Mouse (Mus musculus): Measurements from ENCODE around the gene Rflnb.

Rflnb gene

DNA sequence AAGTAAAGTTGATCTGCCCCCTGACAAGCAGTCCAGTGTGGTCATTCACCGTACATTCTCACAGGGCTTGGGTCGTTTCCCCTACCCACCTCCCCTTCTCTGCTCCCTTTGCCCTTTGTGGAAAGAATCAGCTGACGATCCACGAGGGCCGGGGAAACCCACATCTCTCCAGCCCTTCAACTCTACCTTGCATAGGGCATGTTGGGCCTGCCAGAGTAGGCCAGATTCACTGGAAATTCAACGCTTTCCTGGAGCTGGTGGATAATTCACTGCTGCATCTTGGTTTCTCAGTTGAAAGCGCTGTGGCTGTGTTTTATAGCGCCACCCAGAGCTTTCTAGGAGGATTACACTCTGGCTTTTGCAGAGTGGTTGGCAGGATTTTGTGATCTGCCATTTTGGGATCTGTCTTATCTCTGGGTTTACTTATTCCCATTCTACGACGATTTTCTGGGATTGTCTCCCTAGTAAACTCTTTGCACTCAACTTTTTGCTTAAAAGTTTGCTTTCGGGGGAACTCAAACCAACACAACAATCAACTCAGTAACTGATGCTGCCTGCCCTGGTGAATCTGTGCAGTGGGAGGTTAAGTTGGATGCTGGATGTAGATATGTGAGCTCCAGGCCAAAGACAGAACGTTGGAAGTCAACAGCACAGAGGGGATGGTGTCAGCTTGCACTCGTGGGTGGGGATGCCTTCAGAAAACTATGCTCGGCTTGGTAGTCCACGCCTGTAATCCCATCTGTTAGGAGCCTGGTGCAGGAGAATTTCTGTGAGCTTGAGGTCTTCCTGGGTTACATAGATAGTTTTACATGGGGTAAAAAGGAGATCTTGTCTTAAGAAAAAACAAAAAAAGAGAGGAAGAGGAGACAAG is 36.4 kb downstream of the Rflnb start:
- DNase-seq (ENCODE audit: low read depth): no peak

DNA sequence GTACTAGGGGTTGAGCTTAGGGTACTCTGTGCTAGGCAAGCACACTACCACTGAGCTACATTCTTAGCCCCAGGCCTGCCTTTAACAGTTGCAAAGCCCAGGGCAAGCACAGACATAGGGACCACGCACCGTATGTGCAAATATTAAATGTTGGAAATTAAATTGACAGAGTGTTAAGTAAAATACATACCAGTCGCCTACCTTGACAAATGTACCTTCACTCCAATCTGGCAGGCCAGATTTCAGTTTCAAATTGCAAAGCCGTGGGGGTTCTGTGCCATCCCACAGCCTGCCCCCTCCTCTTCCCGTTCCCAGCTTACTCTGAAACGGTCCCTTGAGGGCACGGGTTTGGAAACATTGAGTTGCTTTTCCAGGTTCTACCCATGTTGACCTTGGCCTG is 41.6 kb downstream of the Rflnb start:
- no peak for DNase-seq (ENCODE audit: low read depth)

DNA sequence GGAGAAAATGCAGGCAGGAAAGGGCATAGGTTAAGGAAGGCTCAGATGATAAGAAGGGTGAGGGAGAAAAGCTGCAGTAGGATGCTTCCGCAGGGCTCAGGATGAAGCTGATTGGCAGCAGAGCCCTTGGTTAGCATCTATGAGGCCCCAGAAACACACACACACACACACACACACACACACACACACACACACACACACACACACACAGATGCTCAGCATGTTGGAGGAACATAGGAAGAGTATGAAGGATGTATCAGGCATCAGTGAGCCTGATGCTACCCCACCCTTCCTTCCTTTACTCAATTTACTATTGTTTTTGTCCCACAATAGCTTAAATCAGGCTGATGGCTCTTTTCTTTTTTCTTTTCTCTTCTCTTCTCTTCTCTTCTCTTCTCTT is 43.0 kb downstream of the Rflnb start:
- no peak for DNase-seq (ENCODE audit: low read depth)

DNA sequence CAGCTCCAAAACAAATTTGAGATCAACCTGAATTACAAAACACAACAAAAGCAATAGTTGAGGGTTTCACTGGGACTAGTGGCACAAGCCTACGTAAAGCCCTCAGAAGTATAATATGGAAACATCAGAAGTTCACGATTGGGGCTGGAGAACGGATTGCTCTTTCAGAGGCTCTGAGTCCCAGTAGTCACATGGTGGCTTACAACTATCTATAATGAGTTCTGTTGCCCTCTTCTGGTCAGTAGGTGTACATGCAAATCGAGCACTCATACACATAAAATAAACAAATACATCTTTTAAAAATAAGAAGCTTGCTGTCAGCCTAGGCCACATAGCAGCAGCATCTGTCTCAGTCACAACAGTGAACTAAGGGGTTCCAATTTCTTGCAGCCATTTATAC is 44.4 kb downstream of the Rflnb start:
- DNase-seq (ENCODE audit: low read depth): no peak

DNA sequence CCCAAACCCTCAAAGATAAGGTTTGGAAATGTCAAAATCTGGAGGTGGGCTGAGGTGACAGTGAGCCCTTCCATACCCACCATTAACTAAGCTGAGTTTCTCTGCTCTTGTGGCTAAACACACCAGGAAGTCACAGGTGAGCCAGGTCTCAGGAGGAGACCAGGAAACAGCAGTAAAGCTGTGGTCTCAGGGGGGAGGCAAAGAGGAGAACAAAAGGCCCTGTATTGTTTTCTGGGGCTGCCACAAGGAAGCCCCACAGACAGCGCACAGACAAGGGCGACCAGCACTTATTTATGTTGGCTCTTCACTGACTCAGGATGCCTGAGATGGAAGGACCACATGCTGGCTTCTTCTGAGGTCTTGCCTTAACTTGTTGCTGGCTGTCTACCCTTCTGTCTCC is 47.2 kb downstream of the Rflnb start:
- DNase-seq (ENCODE audit: low read depth): no peak

DNA sequence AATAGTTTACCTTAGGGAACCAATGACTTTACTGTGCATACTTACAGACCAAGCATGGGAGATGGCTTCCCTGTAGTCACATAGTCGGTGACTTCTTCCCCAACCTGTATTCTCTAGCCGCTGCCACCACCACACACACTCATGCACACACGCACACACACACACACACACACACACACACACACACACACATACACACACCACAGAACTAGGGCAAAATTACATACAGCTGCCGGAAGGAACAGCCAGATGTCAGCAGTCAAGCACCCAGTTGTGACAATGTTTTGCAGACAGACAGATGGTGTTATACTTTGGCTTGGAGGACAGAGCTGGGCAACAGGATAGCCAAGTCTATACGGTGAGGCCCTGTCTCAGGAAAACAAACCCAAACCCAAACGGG is 49.5 kb downstream of the Rflnb start:
- no peak for DNase-seq (ENCODE audit: low read depth)

DNA sequence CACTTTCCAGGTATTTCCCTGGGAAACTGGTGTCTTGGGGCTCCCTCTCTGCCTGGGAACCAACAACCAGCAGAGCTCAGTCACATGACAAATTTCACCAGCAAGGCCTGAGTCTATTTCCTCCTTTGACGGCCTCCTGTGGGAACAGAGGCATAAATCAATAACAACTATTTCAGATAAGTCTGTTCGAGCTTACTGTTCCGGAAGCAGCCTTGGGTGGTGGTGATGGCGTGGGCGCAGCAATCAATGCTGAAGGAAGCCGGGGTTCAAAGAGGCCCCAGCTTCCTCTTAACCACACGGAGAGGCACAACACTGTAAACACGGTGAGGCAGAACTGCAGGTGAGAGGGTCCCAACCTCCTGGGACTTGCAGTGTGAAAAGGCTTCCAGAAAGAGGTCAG is 50.8 kb downstream of the Rflnb start:
- no peak for DNase-seq (ENCODE audit: low read depth)

DNA sequence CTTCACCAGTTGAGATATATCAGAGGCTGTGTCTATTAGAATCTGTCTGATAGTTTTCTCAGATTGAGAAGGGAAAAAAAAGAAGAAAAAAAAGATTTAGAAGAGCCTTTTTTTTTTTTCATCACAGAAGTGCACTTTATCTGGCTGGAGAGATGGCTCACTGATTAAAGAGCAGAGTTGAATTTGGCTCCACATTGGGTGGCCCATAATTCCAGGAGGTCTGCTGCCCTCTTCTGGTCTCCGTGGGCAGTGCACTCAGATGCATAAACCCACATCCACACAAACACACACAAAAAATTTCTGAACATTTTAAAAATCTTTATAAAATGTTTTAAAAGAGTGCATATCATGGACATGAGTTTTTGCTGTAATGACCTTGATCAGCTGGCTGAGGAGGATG is 53.6 kb downstream of the Rflnb start:
- DNase-seq (ENCODE audit: low read depth): no peak

DNA sequence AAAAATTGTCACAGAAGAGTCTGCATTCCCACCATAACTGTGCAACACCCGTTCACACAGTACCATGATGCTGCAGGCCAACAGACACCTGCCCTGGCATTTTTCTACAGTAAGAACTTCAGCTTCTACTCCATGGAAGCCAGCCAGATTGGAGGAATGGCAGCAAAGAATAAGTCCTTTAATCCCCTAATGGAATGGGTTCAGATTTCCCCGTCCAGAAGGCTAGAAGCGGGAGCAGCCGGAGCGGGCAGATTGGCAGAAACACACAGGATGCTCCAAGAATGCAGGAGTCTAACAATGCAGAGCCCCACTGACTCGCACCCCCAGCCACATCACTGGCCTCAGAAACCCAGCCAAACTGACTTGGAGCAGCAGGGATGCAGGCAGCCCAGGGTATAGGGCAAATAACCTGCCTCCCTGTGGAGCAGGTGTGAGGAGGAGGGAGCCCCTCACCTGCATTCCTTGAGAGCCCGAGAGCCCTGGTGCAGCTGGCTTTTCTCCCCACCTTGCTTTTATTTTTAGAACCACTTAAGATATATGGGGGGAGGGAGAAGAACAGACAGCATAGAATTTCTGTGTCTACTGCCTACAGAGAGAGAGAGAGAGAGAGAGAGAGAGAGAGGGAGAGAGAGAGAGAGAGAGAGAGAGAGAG is 54.5 kb downstream of the Rflnb start:
- no peak for DNase-seq (ENCODE audit: low read depth)

DNA sequence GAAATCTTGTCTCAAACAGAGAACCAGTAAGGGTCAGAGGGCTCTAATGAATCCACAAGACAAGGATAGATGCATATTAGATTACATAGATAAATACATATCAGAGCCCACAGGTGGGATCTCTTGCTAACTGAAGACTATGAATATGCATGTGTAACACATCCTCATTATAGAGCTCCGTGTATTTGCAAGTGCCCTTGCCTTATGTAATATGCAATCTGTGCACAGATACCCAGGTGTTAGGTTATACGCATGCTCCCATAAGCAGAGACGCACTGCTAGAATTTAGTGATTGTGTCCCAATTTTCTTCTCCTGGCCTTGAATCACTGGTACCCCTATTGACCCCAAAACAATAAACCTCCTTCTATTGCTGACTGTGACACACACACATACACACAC is 55.4 kb downstream of the Rflnb start:
- no peak for DNase-seq (ENCODE audit: low read depth)

DNA sequence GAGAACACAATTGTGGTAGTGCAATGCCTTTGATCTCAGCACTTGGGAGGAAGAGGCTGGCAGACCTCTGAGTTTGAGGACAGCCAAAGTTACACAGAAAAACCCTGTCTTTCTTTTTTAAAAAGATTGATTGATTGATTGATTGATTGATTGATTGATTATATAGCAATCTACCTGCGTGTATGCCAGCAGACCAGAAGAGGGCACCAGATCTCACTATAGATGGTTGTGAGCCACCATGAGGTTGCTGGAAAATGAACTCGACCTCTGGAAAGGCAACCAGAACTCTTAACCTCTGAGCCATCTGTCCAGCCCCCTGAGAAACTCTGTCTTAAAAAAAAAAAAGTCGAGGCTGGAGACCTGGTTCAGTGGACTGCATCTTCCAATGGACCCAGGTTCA is 57.0 kb downstream of the Rflnb start:
- no peak for DNase-seq (ENCODE audit: low read depth)

Data from fibroblast of lung, adult 2 months (primary cell).